Mouse (Mus musculus) cerebellum, postnatal 25 days (tissue): ENCODE results near the gene Tnk1.
"Not testable (repeated sequence)": the region's sequence is repeated elsewhere in the genome, so short reads cannot be mapped to it uniquely, and the experiment has no call there.

Experiments
- DNase-seq, 2 experiments: peaks; one replicate each; pipeline ENCODE4 v3.0.0; 2021; ENCODE audit warnings: mixed read lengths in 2 of 2

Tnk1 gene

GRCm38 (mm10) chr11:69878399-69878798 lies 19.9 kb upstream of the Tnk1 start:
- no peak for DNase-seq

- peak in 1 of 2 experiments; percentile 26 for DNase-seq
Observed at GRCm38 (mm10) chr11:69877878-69878277, 19.3 kb upstream of the Tnk1 start, which contains the start of gene Tmem95. TSS of gene Tmem95 (minus strand) at chr11:69878018.

GRCm38 (mm10) chr11:69876867-69877266 lies 18.3 kb upstream of the Tnk1 start:
- peak; percentile 89 to 92 for DNase-seq

GRCm38 (mm10) chr11:69876186-69876585 lies 17.7 kb upstream of the Tnk1 start:
- DNase-seq, result no peak

DNA sequence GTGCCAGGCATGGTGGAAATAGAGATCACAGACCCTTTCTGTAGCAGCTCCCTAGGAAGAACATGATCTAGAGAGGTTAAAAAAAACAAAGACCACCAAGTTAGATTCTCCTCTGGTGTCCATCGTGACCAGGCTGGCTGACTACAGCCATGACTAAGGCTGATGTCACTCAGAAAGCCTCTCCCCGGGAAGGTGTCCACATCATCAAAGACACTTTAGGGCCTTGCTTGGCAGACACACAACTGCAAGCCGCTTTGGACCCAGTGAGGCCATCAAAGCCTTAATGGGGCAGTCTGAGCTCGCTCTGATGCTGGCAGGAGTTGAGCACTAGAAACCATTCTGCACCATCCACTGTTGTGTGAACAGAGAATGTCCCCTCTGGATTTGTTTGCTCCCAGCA lies 13.9 kb upstream of the Tnk1 start:
- DNase-seq, result no peak

DNA sequence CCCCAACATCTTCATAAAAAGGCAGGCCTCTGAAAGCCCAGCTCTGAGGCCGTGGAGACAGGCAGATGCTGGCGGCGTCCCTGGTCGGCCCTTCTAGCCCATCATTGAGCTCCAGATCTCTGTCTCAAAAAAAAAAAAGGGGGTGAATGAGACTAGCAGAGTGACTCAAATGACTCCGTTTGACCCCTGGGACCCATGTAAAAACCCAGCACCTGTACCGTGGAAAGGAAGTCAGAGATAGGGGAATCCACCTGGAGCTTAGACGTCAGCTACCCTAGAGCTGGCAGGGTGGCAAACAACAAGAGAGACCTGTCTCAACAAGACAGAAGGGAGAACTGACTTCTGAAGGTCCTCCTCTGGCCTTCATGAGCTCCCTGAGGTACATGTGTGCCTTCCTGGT lies 13.3 kb upstream of the Tnk1 start:
- no peak for DNase-seq

DNA sequence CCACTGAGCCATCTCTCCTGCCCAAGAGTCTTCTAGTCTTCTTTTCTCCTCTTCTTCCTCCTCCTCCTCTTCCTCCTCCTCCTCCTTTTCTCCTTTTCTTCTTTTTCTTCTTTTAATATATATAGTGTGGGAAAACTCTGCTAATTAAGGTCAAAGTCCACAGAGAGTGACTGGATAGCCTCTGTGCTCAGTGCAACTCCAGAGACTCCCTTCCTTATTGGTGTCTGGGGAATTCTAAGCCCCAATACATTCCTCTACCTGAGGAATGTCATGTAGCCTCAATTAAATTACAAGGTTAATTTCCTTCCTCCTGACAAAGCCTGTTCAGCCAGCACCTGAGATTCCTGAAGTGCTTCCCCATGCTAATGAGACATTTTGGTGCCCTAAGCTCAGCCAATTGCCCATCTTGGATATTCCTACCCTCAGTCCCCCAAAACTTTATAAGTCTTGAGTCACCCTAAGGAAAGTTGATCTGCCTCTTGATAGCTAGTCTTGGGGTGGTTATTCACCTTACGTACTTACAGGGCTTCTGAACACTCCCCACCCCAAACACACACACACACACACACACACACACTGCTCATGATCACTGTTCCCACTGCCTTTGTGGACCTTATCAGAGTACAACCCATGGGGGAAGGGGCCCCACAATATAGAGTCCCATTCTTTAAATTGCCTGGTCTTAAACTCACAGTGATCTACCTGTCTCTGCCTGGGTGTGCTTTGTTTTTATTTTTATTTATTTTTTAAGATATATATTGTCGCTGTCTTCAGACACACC lies 11.9 kb upstream of the Tnk1 start:
- DNase-seq, result no peak

DNA sequence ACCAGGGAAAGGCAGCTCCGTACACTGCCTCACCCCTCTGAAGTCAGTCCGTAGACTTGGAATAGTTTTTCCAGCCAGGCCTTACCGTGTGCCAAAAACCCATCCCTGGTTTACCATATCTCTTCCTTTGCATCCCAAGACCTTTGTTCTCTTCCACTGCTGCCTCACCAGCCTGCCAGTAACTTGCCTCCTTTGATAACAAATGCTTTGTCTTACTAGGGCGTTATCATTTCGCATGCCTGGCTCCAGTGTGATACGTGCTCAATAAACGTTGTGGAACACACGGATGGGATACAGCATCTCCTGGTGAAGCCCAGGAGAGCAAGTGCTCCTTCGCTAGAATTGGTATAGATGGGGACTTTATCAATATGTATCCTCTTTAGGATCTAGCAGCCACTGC lies 8.8 kb upstream of the Tnk1 start:
- DNase-seq, result no peak

GRCm38 (mm10) chr11:69865561-69865960 lies 7.0 kb upstream of the Tnk1 start:
- no peak for DNase-seq

GRCm38 (mm10) chr11:69864138-69864860 lies 5.8 kb upstream of the Tnk1 start:
- DNase-seq, result no peak

GRCm38 (mm10) chr11:69863729-69864128 lies 5.2 kb upstream of the Tnk1 start:
- not testable (repeated sequence) for DNase-seq

DNA sequence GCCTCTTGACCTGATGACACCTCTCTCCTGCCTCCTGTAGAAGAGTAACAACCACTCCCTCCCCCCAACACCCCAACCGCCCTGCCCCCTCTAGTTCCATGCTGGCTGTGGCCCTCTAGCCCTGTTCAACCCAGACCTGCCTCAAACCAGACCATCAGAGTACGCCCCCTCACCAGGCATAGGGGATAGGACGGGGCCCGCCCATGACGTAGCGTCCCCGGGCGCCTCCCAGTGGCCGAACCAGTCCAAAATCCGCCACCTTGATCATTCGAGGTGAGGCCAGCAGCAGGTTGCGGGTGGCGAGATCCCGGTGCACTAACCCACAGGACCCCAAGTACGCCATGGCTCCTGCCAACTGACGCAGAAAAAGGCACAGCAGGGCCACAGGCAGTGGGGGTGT lies 3.2 kb downstream of the Tnk1 start:
- peak; percentile 56 to 74 for DNase-seq

- DNase-seq, result no peak
Observed at GRCm38 (mm10) chr11:69854680-69855079, 3.9 kb downstream of the Tnk1 start.

DNA sequence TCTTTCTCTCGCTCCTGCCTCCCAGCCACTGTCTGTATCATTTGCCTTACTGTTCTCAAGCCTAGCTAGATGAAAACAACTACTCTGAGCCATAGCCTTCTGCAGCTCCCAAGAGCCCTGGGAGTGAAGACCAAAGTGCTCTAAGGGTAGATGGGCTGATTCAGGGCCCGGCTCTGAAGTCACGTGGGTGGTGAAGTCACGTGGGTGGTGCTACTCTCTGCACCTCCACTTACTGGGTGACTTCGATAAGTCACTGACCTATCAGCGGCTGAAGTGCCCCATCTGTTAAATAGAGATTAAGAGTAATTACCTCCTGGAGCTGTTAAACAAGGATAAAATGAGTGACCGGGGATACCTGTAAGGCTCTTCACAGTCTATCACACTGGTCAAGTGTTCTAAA lies 4.5 kb downstream of the Tnk1 start:
- peak in 1 of 2 experiments; percentile 15 for DNase-seq

- DNase-seq, result no peak
Observed at GRCm38 (mm10) chr11:69850754-69851153, 7.8 kb downstream of the Tnk1 start.

- DNase-seq, result no peak
Observed at GRCm38 (mm10) chr11:69849884-69850283, 8.6 kb downstream of the Tnk1 start.

- no peak for DNase-seq
Observed at GRCm38 (mm10) chr11:69849128-69849527, 9.4 kb downstream of the Tnk1 start.

DNA sequence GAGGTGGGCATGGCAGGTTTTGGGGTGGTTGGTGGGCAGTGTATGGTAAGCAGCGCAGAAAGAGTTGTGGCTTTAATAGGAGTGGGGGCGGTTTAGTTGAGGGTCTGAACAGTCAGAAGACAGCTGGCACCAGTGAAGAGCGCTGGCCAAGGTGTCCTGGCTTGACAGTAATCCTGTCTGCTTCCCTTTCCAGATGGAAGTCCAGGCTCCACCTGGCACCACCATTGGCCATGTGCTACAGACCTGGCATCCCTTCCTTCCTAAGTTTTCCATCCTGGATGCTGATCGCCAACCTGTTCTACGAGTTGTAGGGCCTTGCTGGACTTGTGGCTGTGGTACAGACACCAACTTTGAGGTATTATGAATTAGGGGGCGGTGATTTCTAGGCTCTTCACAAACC lies 10.5 kb downstream of the Tnk1 start:
- peak; percentile 75 to 83 for DNase-seq

DNA sequence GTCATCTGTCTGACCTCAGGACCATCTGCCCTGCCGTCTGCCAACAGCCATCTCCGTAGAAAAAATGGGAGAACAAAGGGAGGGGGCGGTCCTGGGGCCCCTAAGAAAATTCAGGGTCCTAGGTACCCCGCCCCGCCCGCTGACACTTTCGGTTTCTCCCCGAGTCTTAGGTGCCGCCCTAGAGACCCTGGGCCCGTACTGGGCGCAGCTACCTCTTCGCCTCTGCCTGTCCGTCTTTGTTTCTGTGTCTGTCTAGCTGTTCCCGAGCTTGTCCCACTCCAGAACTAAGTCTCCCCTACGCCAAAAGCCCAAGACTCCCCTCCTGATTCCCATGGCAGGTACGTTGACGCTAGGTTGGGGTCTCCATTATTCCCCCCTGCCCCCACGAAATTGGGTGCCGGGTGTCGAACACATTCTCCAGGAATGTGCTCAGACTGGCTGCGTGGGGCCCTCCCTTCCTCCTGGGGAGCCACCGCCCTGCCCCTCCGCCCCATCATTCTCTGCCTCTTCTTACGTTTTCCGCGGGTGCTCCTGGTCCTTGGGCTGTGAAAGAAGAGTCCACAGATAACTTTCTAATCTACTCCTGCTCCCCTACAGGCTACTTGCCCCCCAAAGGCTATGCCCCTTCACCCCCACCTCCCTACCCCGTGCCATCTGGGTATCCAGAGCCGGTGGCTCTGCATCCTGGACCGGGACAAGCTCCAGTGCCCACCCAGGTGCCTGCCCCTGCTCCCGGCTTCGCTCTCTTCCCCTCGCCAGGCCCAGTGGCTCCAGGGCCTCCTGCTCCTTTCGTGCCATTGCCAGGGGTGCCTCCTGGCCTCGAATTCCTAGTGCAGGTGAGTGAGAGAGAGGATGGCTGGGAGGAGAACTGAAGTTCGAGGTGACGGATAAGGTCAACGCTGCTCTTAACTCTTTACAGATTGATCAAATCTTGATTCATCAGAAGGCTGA lies 11.5 kb downstream of the Tnk1 start:
- no peak for DNase-seq

- peak; percentile 92 to 95 for DNase-seq
Observed at GRCm38 (mm10) chr11:69846198-69846680, 12.3 kb downstream of the Tnk1 start, which contains the start of gene Plscr3. TSS of gene Plscr3 (plus strand) at chr11:69846376.

- DNase-seq, result no peak
Observed at GRCm38 (mm10) chr11:69838714-69839104, 19.8 kb downstream of the Tnk1 start.

DNA sequence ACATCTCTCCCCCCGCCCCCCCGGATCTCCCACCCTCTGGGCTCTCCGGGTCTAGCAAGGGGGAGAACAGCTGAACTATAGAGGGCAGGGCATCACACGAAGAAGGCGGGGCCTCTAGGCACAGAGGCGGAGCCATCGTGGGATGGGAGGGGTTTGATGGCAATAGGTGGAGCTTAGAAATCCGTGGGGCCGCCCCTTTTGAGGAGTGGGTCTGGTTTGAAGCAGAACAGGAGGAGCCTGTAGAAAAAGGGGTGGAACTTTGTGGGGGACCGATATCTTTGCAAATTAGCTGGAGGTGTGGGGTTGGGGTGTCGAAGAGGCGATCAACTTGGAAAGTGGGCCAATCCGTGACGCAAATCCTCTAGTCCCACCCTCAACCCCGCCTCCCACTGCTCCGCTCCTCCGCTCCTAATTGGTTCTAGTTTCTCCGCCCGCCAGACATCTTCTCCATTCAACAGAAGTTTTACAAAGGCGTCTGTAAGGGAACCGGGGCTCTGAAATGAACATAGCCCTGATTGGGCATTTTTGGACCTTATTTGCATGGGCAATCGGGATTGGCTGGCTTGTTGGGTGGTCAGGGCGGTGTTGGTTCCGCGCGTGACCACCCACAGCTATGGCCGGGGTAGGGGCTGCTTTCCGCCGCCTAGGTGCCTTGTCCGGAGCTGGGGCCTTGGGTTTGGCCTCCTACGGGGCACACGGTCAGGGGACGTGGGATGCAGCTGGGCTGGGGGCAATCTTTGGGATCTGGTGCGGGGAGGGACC lies 20.4 kb downstream of the Tnk1 start, which contains the start of gene Tmem256:
TSS of gene Tmem256 (plus strand) at position 563 of the 762 bp plus-strand sequence.
- peak; percentile 95 to 96 for DNase-seq
